Mouse (Mus musculus): Measurements from ENCODE around the gene Sec22c. TPM values are rescaled to one million over a fixed set of nuclear protein-coding genes. Genes with fewer than 3 reads are reported as not detected.

The Sec22c gene
- polyA plus RNA-seq, 1 experiment from 2014 or later, result 10.1 TPM

DNA sequence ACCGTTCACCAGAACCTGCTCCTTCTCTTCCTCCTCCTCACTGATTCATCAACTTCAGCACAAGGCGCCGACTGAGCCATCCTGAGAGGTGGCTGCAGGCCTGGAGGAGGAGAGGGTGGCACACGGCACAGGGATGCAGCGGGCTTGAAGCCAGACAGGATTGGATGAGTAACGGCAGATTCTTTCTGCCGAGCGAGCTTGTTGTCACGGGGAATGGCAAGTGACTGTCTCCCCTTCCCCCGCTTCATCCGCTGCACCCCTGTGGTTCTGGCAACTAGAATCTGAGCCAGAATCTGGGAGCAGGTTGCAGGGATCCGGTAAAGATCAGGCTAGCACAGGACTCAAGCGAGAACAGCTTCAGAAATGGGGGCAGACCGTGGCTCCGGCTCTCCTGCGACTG is 65.5 kb downstream of the Sec22c start:
- 43% methylated on average over 16 of the region's 16 CpGs for WGBS
- Histone ChIP-seq H3K9ac (replicated peaks; ENCODE audit: low read depth, low read length) (no peak overlapping the region), H3K4me2 (replicated peaks; ENCODE audit: low read depth, low read length) (no peak overlapping the region), H3K36me3 (ENCODE audit: control insufficient read depth, insufficient read depth, low read length) (no peaks in the 10 kb centered on the region), H3K4me1 (ENCODE audit: control insufficient read depth, insufficient read depth, low read length) (no peaks in the 10 kb centered on the region), H3K27me3 (ENCODE audit: control insufficient read depth, insufficient read depth, low read length) (peaks cover 39% of the 10 kb centered on the region), H3K4me3 (ENCODE audit: low read depth, low read length) (no peak overlapping the region), H3K27ac (ENCODE audit: low read length) (no peak overlapping the region), H3K9me3 (ENCODE audit: control insufficient read depth, low read depth, low read length) (no peaks in the 10 kb centered on the region)
- ATAC-seq (ENCODE audit: insufficient number of reproducible peaks, insufficient read depth, low FRiP score, low read depth), result no peak

DNA sequence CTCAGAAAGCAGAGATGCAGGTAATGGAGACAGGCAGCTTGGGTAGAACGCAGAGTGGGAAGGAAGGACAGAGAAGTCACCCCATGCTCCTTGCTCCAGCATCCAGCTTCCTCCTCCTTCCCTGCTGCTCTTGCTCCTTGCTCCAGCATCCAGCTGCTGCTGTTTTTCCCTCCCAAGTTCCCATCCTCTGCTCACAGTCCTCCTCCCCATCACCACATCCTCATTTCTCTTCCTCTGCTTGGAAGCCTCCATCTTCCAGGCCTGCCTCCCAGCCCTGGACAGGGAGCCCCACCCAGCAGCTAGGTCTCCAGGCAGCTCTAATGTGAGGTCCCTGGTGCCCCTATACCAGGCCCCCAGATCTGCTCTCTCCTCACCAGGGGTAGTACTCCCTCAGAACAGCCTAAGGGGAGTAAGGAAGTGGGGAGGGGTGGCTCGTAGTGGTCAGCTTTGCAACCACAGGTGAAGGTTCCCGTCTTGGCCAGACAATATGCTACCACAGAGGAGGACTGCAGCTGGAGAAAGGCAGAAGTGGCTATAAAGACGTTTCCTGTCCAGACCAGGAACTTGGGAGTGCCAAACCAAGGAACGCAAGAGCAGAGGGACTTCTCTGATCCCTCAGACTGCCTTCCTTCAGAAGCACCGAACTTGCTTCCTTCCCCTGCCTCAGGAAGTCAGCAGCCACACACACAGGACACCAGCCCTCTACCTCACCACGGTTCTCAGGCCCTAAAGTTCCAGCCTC is 69.3 kb downstream of the Sec22c start:
- WGBS, result 57% methylated on average over 7 of the region's 7 CpGs
- ATAC-seq (ENCODE audit: insufficient number of reproducible peaks, insufficient read depth, low FRiP score, low read depth), result no peak
- Histone ChIP-seq H3K9me3 (ENCODE audit: control insufficient read depth, low read depth, low read length) (no peaks in the 10 kb centered on the region), H3K4me3 (ENCODE audit: low read depth, low read length) (no peak overlapping the region), H3K4me2 (replicated peaks; ENCODE audit: low read depth, low read length) (no peak overlapping the region), H3K27me3 (ENCODE audit: control insufficient read depth, insufficient read depth, low read length) (peaks cover 13% of the 10 kb centered on the region; the same call in 1 of the 2 replicates), H3K27ac (ENCODE audit: low read length) (no peak overlapping the region), H3K9ac (replicated peaks; ENCODE audit: low read depth, low read length) (no peak overlapping the region), H3K4me1 (ENCODE audit: control insufficient read depth, insufficient read depth, low read length) (no peaks in the 10 kb centered on the region), H3K36me3 (ENCODE audit: control insufficient read depth, insufficient read depth, low read length) (no peaks in the 10 kb centered on the region)

GRCm38 (mm10) chr9:121633306-121633705 is 72.0 kb downstream of the Sec22c start:
- H3K9me3 ChIP-seq (ENCODE audit: control insufficient read depth, low read depth, low read length), result no peaks in the 10 kb centered on the region
- 52% methylated on average over 6 of the region's 6 CpGs for WGBS
- no peaks in the 10 kb centered on the region for H3K27me3 ChIP-seq (ENCODE audit: control insufficient read depth, insufficient read depth, low read length)
- no peak for ATAC-seq (ENCODE audit: insufficient number of reproducible peaks, insufficient read depth, low FRiP score, low read depth)
- H3K4me1 ChIP-seq (ENCODE audit: control insufficient read depth, insufficient read depth, low read length), result no peaks in the 10 kb centered on the region
- H3K27ac ChIP-seq (ENCODE audit: low read length), result no peak overlapping the region
- no peak overlapping the region for H3K4me3 ChIP-seq (ENCODE audit: low read depth, low read length)
- H3K9ac ChIP-seq (replicated peaks; ENCODE audit: low read depth, low read length), result no peak overlapping the region
- H3K36me3 ChIP-seq (ENCODE audit: control insufficient read depth, insufficient read depth, low read length), result no peaks in the 10 kb centered on the region
- H3K4me2 ChIP-seq (replicated peaks; ENCODE audit: low read depth, low read length), result no peak overlapping the region

DNA sequence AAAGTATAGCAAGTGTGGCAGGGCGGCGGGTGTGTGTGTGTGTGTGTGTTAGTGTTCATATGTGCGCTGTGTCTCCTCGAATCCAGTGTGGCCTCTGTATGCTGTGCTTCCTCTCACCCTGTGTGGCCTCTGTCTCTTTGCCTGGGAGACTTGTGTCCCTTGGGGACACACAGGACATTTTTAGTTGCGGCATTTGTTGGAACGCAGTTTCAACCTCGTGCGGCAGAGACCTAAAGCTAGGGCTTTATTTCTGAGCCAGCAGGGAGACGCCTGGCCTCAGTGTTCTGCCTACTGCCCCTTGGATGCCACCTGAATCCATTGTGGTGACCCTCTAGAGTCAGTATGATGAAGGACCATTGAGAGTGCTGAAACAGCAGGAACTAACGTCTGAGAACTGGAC is 72.4 kb downstream of the Sec22c start:
- 84% methylated on average over 10 of the region's 10 CpGs for WGBS
- Histone ChIP-seq H3K9me3 (ENCODE audit: control insufficient read depth, low read depth, low read length) (no peaks in the 10 kb centered on the region), H3K4me2 (replicated peaks; ENCODE audit: low read depth, low read length) (no peak overlapping the region), H3K4me1 (ENCODE audit: control insufficient read depth, insufficient read depth, low read length) (no peaks in the 10 kb centered on the region), H3K9ac (replicated peaks; ENCODE audit: low read depth, low read length) (no peak overlapping the region), H3K27ac (ENCODE audit: low read length) (no peak overlapping the region), H3K36me3 (ENCODE audit: control insufficient read depth, insufficient read depth, low read length) (no peaks in the 10 kb centered on the region), H3K4me3 (ENCODE audit: low read depth, low read length) (no peak overlapping the region), H3K27me3 (ENCODE audit: control insufficient read depth, insufficient read depth, low read length) (no peaks in the 10 kb centered on the region)
- ATAC-seq (ENCODE audit: insufficient number of reproducible peaks, insufficient read depth, low FRiP score, low read depth), result no peak

DNA sequence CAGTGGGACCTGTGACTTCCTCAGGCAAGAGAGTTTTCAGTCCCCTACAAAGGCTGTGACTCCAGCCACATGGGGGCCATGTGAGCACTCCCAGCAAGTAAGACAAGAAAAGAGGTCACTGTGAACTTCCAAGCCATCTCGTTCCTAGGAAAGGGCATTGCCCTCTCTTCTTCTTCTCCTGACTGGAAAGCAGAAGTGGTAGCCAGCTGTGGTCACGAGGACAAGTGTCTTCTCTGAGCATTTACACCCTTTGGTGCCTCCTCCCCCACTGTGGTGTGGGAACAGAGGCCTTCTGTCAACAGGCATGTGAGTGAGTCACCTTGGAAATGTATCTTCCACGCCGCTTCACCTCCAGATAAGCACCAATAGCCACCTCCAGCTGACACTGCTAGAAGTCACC is 73.3 kb downstream of the Sec22c start:
- Histone ChIP-seq H3K9ac (replicated peaks; ENCODE audit: low read depth, low read length) (no peak overlapping the region), H3K36me3 (ENCODE audit: control insufficient read depth, insufficient read depth, low read length) (no peaks in the 10 kb centered on the region), H3K27me3 (ENCODE audit: control insufficient read depth, insufficient read depth, low read length) (no peaks in the 10 kb centered on the region), H3K27ac (ENCODE audit: low read length) (no peak overlapping the region), H3K4me2 (replicated peaks; ENCODE audit: low read depth, low read length) (no peak overlapping the region), H3K9me3 (ENCODE audit: control insufficient read depth, low read depth, low read length) (no peaks in the 10 kb centered on the region), H3K4me3 (ENCODE audit: low read depth, low read length) (no peak overlapping the region), H3K4me1 (ENCODE audit: control insufficient read depth, insufficient read depth, low read length) (no peaks in the 10 kb centered on the region)
- WGBS, result 59% methylated on average over 4 of the region's 4 CpGs
- no peak for ATAC-seq (ENCODE audit: insufficient number of reproducible peaks, insufficient read depth, low FRiP score, low read depth)

- Histone ChIP-seq H3K9ac (replicated peaks; ENCODE audit: low read depth, low read length) (no peak overlapping the region), H3K4me2 (replicated peaks; ENCODE audit: low read depth, low read length) (no peak overlapping the region), H3K4me1 (ENCODE audit: control insufficient read depth, insufficient read depth, low read length) (no peaks in the 10 kb centered on the region), H3K4me3 (ENCODE audit: low read depth, low read length) (no peak overlapping the region), H3K36me3 (ENCODE audit: control insufficient read depth, insufficient read depth, low read length) (no peaks in the 10 kb centered on the region), H3K9me3 (ENCODE audit: control insufficient read depth, low read depth, low read length) (no peaks in the 10 kb centered on the region), H3K27ac (ENCODE audit: low read length) (no peak overlapping the region), H3K27me3 (ENCODE audit: control insufficient read depth, insufficient read depth, low read length) (no peaks in the 10 kb centered on the region)
- WGBS, result 97% methylated on average over 1 of the region's 1 CpGs
- no peak for ATAC-seq (ENCODE audit: insufficient number of reproducible peaks, insufficient read depth, low FRiP score, low read depth)
Measured at GRCm38 (mm10) chr9:121630627-121631026, 74.7 kb downstream of the Sec22c start.

Other genes starting within 250 kb of the Sec22c start
- gene Cck, start 209.8 kb downstream of the Sec22c start, polyA plus RNA-seq (2014; fragmentation: Nextera tagmentation; extraction: Ambion mirVana), result 2.6 and 3.0 TPM in 2 replicates
- 0.55 TPM in 1 of 2 replicates, not detected in the other for gene Lyzl4, start 63.4 kb downstream of the Sec22c start, polyA plus RNA-seq (2014; fragmentation: Nextera tagmentation; extraction: Ambion mirVana)
- gene Vipr1, start 62.8 kb downstream of the Sec22c start, polyA plus RNA-seq (2014; fragmentation: Nextera tagmentation; extraction: Ambion mirVana), result 0.29 and 0.46 TPM in 2 replicates
- gene Ss18l2, start 4.8 kb upstream of the Sec22c start, polyA plus RNA-seq (2014; fragmentation: Nextera tagmentation; extraction: Ambion mirVana), result 136 TPM in 2 replicates
- gene Nktr, start 13.7 kb upstream of the Sec22c start, polyA plus RNA-seq (2014; fragmentation: Nextera tagmentation; extraction: Ambion mirVana), result 88.1 and 102 TPM in 2 replicates
- 12.5 and 13.7 TPM in 2 replicates for gene Zfp651, start 53.8 kb upstream of the Sec22c start, polyA plus RNA-seq (2014; fragmentation: Nextera tagmentation; extraction: Ambion mirVana)
- 0.17 and 0.57 TPM in 2 replicates for gene Klhl40, start 72.1 kb upstream of the Sec22c start, polyA plus RNA-seq (2014; fragmentation: Nextera tagmentation; extraction: Ambion mirVana)
- gene Hhatl, start 87.0 kb upstream of the Sec22c start, polyA plus RNA-seq (2014; fragmentation: Nextera tagmentation; extraction: Ambion mirVana), result 0.78 and 1.1 TPM in 2 replicates
- 1.4 TPM in 2 replicates for gene Ccdc13, start 134.0 kb upstream of the Sec22c start, polyA plus RNA-seq (2014; fragmentation: Nextera tagmentation; extraction: Ambion mirVana)
- gene Higd1a, start 152.9 kb upstream of the Sec22c start, polyA plus RNA-seq (2014; fragmentation: Nextera tagmentation; extraction: Ambion mirVana), result 289 and 309 TPM in 2 replicates
- 0.25 and 0.32 TPM in 2 replicates for gene Ackr2, start 192.9 kb upstream of the Sec22c start, polyA plus RNA-seq (2014; fragmentation: Nextera tagmentation; extraction: Ambion mirVana)
- not detected in 2 replicates for gene Cyp8b1, start 210.8 kb upstream of the Sec22c start, polyA plus RNA-seq (2014; fragmentation: Nextera tagmentation; extraction: Ambion mirVana)
- gene Fam198a, start 245.5 kb upstream of the Sec22c start, polyA plus RNA-seq (2014; fragmentation: Nextera tagmentation; extraction: Ambion mirVana), result 4.0 and 4.4 TPM in 2 replicates

All from stomach, embryonic 14.5 days (tissue).